Mouse (Mus musculus): ENCODE measurements around the gene Rad23a.

DNA sequence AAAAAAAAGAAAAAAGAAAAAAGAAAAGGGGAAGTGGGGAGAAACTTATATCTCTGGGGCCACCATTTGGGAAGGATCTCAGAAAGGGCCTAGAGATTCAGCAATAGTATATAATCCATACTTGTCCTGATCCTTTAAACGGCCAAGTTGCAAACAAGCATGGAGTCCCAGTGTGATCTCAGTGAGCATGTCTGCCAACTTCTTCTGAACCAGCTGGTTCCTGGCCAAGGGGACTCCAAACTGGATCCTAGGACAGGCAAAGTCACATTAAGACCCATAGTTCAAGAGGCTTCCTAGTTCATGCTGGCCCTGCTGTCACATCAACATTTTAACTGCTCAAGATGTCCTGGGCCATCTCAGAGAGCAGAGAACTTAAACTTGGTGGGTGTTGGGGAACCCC lies 48.7 kb upstream of the Rad23a start:
- no peak for TF ChIP-seq CTCF (IDR thresholded peaks at IDR 0.05; ENCODE audit: low read depth, low read length)
- no peak for TF ChIP-seq GATA1 (IDR thresholded peaks at IDR 0.05; ENCODE audit: borderline replicate concordance, low read length)
- TF ChIP-seq POLR2AphosphoS5 (IDR thresholded peaks at IDR 0.05; ENCODE audit: insufficient replicate concordance, low read depth, low read length): no peak

Data from G1E (cell line).